Mouse (Mus musculus) small intestine, adult 2 months (tissue): Measurements from ENCODE around the gene Ankef1.

Source experiments
- CTCF ChIP-seq: fragments of 200-500 bp; IDR thresholded peaks from 2 replicates; pipeline ENCODE4 v1.5.1; 2012; ENCODE audit warnings: low read depth, mild to moderate bottlenecking, control low read depth, inconsistent platforms, low read length, moderate library complexity, mixed read lengths; ENCODE audit not compliant: insufficient replicate concordance, insufficient read length; ENCODE audit errors: extremely low read depth
- POLR2A ChIP-seq: fragments of 200-500 bp; IDR thresholded peaks from 2 replicates; pipeline ENCODE4 v1.6.1; 2012; ENCODE audit warnings: low read depth, mild to moderate bottlenecking, control low read depth, inconsistent platforms, low read length, moderate library complexity

- TF ChIP-seq CTCF = no peak
- TF ChIP-seq POLR2A = no peak
These were observed 14.7 kb upstream of the Ankef1 start for GRCm38 (mm10) chr2:136486986-136487385.
